Mouse (Mus musculus) kidney, embryonic 15.5 days (tissue): Measurements from ENCODE around the gene Arih2. TPM values are rescaled to one million over a fixed set of nuclear protein-coding genes. Genes with fewer than 3 reads are reported as not detected.

Experiments
- ATAC-seq: fragments of 200-750 bp; cut with Nextera tagmentation; replicated peaks from 2 replicates; pipeline ENCODE4 v1.8.0; 2017; ENCODE audit warnings: moderate TSS enrichment; ENCODE audit not compliant: low FRiP score
- H3K27ac ChIP-seq: fragments of 300-500 bp; sonication (generic); 2 replicates; pipeline ENCODE4 v1.5.1; 2015; ENCODE audit warnings: mild to moderate bottlenecking, inconsistent platforms
- H3K27me3 ChIP-seq: fragments of 300-500 bp; sonication (generic); 2 replicates; pipeline ENCODE4 v1.6.1; 2015; ENCODE audit warnings: inconsistent platforms
- H3K36me3 ChIP-seq: fragments of 300-500 bp; sonication (generic); 2 replicates; pipeline ENCODE4 v1.6.1; 2015; ENCODE audit warnings: inconsistent platforms
- H3K4me1 ChIP-seq: fragments of 300-500 bp; sonication (generic); 2 replicates; pipeline ENCODE4 v1.6.1; 2015; ENCODE audit warnings: inconsistent platforms
- H3K4me2 ChIP-seq: fragments of 300-500 bp; sonication (generic); 2 replicates; pipeline ENCODE4 v1.6.1; 2015; ENCODE audit warnings: moderate library complexity, mild to moderate bottlenecking, inconsistent platforms
- H3K4me3 ChIP-seq: fragments of 300-500 bp; sonication (generic); replicated peaks from 2 replicates; pipeline ENCODE4 v1.5.1; 2015; ENCODE audit warnings: mild to moderate bottlenecking, inconsistent platforms
- H3K9ac ChIP-seq: fragments of 300-500 bp; sonication (generic); 2 replicates; pipeline ENCODE4 v1.6.1; 2015; ENCODE audit warnings: mild to moderate bottlenecking, inconsistent platforms
- H3K9me3 ChIP-seq: fragments of 300-500 bp; sonication (generic); replicated peaks from 2 replicates; pipeline ENCODE4 v1.6.1; 2016; ENCODE audit warnings: inconsistent platforms
- WGBS: fragments of 180-500 bp; shearing (Covaris S2); methylation state at CpG from one replicate; pipeline ENCODE4 v1.1.7; 2015; ENCODE audit warnings: mixed read lengths; 5-methylcytosine and 5-hydroxymethylcytosine counted together
- polyA plus RNA-seq: library from polyadenylated mRNA; unstranded; fragments of >200 nt; fragmentation: Nextera tagmentation; extraction: Ambion mirVana; gene quantifications from 2 replicates; pipeline ENCODE4 v1.2.1, GENCODE M21; 2015

Gene Arih2
- polyA plus RNA-seq, 1 experiment from 2014 or later, result 50.1 TPM

- Histone ChIP-seq H3K4me3 (no peak overlapping the region), H3K36me3 (peaks cover 59% of the 10 kb centered on the region), H3K9ac (no peak overlapping the region), H3K27ac (no peak overlapping the region), H3K4me1 (peaks cover 64% of the 10 kb centered on the region), H3K4me2 (0 out of 2 replicates have a peak overlapping the region, but pooled peaks have one; percentile 79), H3K27me3 (no peaks in the 10 kb centered on the region), H3K9me3 (no peaks in the 10 kb centered on the region)
- 80% methylated on average over 37 of the region's 37 CpGs for WGBS
- ATAC-seq, result no peak
Measured at GRCm38 (mm10) chr9:108575321-108576297, 73.6 kb downstream of the Arih2 start.

- 91% methylated on average over 12 of the region's 12 CpGs for WGBS
- ATAC-seq, result no peak
- Histone ChIP-seq H3K4me1 (peaks cover 69% of the 10 kb centered on the region), H3K9me3 (no peaks in the 10 kb centered on the region), H3K27ac (no peak overlapping the region), H3K4me2 (0 out of 2 replicates have a peak overlapping the region, but pooled peaks have one; percentile 1), H3K36me3 (peaks cover 59% of the 10 kb centered on the region), H3K4me3 (no peak overlapping the region), H3K27me3 (no peaks in the 10 kb centered on the region), H3K9ac (no peak overlapping the region)
Measured at GRCm38 (mm10) chr9:108574921-108575320, 74.3 kb downstream of the Arih2 start.

- no peak overlapping the region for H3K4me2 ChIP-seq
- H3K9me3 ChIP-seq, result no peaks in the 10 kb centered on the region
- H3K36me3 ChIP-seq, result peaks cover 59% of the 10 kb centered on the region
- ATAC-seq, result no peak
- peak overlapping the region; percentile 10; the same call in 1 of the 2 replicates for H3K27ac ChIP-seq
- H3K9ac ChIP-seq, result no peak overlapping the region
- WGBS, result 60% methylated on average over 26 of the region's 26 CpGs
- no peak overlapping the region for H3K4me3 ChIP-seq
- H3K4me1 ChIP-seq, result peaks cover 67% of the 10 kb centered on the region
- no peaks in the 10 kb centered on the region for H3K27me3 ChIP-seq
Measured at GRCm38 (mm10) chr9:108573774-108574690, 75.2 kb downstream of the Arih2 start.

DNA sequence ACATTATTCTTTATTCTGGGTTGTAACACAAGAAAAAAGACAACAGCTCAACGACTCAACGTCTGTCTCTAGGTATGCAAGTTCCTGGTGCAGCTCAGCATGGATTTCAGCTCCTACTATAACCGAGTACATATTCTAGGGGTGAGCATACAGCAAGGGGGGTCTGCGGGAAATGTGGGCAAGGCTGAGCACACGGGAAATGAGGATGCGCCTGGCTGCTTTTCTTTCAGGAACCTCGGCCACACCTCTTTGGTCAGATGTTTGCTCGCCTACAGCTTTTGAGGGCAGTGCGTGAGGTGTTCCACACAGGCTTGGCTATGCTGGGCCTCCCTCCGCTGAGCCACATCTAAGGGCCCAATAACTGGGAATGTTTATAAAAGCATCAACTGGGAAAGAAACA lies 76.9 kb downstream of the Arih2 start:
- H3K27ac ChIP-seq, result no peak overlapping the region
- H3K36me3 ChIP-seq, result peaks cover 59% of the 10 kb centered on the region
- ATAC-seq, result no peak
- H3K4me3 ChIP-seq, result no peak overlapping the region
- H3K9me3 ChIP-seq, result no peaks in the 10 kb centered on the region
- WGBS, result 75% methylated on average over 10 of the region's 10 CpGs
- no peaks in the 10 kb centered on the region for H3K27me3 ChIP-seq
- no peak overlapping the region for H3K9ac ChIP-seq
- peaks cover 72% of the 10 kb centered on the region for H3K4me1 ChIP-seq
- no peak overlapping the region for H3K4me2 ChIP-seq

DNA sequence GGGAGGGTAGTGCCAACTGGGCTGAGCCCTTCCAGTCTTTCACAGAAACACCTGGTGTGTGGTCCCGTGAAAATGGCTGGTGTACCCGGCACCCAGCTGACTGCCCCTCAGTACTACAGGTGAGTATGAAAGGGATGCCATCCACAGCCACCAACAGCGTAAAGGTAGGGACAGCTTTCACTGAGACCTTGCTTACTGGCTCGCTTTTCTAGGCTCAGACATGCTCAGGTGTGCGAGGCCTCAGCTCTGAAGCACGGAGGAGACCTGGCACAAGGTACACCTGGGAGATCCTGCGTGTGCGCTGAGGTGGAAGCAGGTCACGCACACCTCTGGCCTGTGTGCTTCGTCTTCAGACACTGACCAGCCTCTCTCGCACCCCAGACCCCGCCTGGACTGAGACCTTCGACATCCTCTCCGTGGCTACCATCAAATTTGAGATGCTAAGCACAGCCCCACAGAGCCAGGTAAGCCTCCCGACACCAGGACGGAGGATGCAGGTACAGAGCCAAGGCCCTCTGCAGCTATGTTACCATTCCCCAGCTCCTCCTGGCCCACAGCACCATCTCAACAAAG lies 77.7 kb downstream of the Arih2 start:
- Histone ChIP-seq H3K9ac (no peak overlapping the region), H3K9me3 (no peaks in the 10 kb centered on the region), H3K4me1 (peaks cover 64% of the 10 kb centered on the region), H3K4me2 (no peak overlapping the region), H3K27me3 (no peaks in the 10 kb centered on the region), H3K27ac (no peak overlapping the region), H3K4me3 (no peak overlapping the region), H3K36me3 (peaks cover 59% of the 10 kb centered on the region)
- WGBS, result 96% methylated on average over 16 of the region's 16 CpGs
- no peak for ATAC-seq

GRCm38 (mm10) chr9:108570207-108570896 lies 78.8 kb downstream of the Arih2 start:
- H3K27ac ChIP-seq, result peak overlapping the region; percentile 79
- H3K4me2 ChIP-seq, result peak overlapping the region; percentile 95
- H3K9me3 ChIP-seq, result no peaks in the 10 kb centered on the region
- no peaks in the 10 kb centered on the region for H3K27me3 ChIP-seq
- peak overlapping the region; percentile 74 for H3K4me3 ChIP-seq
- 1% methylated on average over 40 of the region's 40 CpGs for WGBS
- H3K9ac ChIP-seq, result peak overlapping the region; percentile 59
- no peak; the same call in 1 of the 2 replicates for ATAC-seq
- H3K36me3 ChIP-seq, result peaks cover 55% of the 10 kb centered on the region
- peaks cover 64% of the 10 kb centered on the region for H3K4me1 ChIP-seq

DNA sequence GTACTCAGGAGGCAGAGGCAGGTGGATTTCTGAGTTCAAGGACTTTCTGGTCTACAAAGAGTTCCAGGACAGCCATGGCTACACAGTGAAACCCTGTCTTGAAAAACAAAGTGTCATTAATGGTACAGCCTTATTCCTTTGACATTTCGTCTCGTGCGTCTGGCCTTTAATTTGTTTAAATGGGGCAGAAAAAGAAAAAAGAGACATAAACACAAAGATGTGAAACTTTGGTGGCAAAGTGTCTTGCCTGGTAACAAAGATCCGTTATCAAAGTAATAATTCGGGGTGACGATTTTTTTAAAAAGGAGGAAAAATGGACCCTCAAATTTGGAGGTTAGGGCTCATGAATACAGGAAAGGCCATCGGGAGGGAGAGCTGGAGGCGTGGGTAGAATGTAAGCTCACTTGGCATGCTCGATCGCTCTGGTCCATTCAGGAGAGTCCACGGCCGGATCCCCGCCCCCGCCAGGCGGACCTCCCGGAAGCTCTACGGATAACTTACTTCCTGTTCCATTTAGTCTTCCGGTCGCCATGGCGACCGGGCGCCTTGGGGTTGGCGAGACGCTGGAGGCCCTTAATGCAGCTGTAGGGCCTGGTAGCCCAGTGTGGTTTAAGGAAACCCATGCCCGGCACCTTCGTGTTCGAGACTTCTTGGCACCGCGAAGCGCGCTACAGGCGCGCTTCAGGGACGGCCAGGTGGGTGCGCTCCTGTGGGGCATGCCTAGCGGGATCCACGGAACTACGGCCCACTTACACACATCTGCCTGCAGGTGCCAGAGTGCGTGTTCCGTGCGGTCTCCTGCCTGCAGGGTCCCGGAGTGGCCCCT lies 79.6 kb downstream of the Arih2 start, which contains the start of gene Dalrd3:
Dalrd3 (plus strand) TSS at position 506 of the 826 bp plus-strand sequence.
- peak within 1 kb of the TSS; percentile 74 for H3K4me3 ChIP-seq
- no peaks in the 10 kb centered on the region for H3K27me3 ChIP-seq
- H3K4me1 ChIP-seq, result peaks cover 57% of the 10 kb centered on the region
- 5% methylated on average over 42 of the region's 42 CpGs for WGBS
- H3K4me2 ChIP-seq, result peak within 1 kb of the TSS; percentile 95
- no peaks in the 10 kb centered on the region for H3K9me3 ChIP-seq
- peaks cover 55% of the 10 kb centered on the region for H3K36me3 ChIP-seq
- peak within 1 kb of the TSS; percentile 79 for H3K27ac ChIP-seq
- peak; percentile 70 for ATAC-seq
- H3K9ac ChIP-seq, result peak within 1 kb of the TSS; percentile 59

- Histone ChIP-seq H3K4me3 (peak overlapping the region; percentile 64), H3K36me3 (peaks cover 55% of the 10 kb centered on the region), H3K27me3 (no peaks in the 10 kb centered on the region), H3K27ac (peak overlapping the region; percentile 94), H3K9ac (no peak overlapping the region), H3K4me1 (peaks cover 46% of the 10 kb centered on the region), H3K4me2 (peak overlapping the region; percentile 91), H3K9me3 (no peaks in the 10 kb centered on the region)
- ATAC-seq, result no peak
- 77% methylated on average over 17 of the region's 17 CpGs for WGBS
Measured at GRCm38 (mm10) chr9:108568511-108568921, 80.7 kb downstream of the Arih2 start.

- H3K27me3 ChIP-seq, result no peaks in the 10 kb centered on the region
- peak overlapping the region; percentile 64 for H3K4me3 ChIP-seq
- no peak for ATAC-seq
- H3K36me3 ChIP-seq, result peaks cover 55% of the 10 kb centered on the region
- 9% methylated on average over 18 of the region's 18 CpGs for WGBS
- no peaks in the 10 kb centered on the region for H3K9me3 ChIP-seq
- H3K9ac ChIP-seq, result peak overlapping the region; percentile 72
- H3K27ac ChIP-seq, result peak overlapping the region; percentile 94
- peaks cover 44% of the 10 kb centered on the region for H3K4me1 ChIP-seq
- peak overlapping the region; percentile 91 for H3K4me2 ChIP-seq
Measured at GRCm38 (mm10) chr9:108567931-108568419, 81.2 kb downstream of the Arih2 start.
